Mouse (Mus musculus): Measurements from ENCODE around the gene Rab21.
"Not testable (repeated sequence)": the region's sequence is repeated elsewhere in the genome, so short reads cannot be mapped to it uniquely, and the experiment has no call there.

Rab21 gene

DNA sequence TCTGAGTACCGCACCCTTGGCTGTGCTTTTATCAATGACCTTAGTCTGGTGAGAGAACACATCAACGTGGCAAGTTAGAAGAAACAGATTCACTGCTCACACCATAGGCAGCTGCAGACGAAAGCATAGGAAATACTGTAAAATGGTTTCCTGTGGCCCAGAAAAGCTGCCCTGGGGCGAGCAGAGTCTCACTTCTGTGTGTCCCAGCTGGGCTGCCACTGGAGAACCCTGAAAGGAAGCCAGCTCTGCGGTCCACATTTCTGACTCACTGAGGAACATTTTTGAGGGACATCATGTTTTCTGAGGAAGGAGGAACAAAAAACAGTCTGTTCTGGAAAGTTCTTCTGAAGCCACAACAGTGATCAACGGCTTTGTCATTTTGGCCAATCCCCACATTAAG lies 13.1 kb upstream of the Rab21 start:
- DNase-seq (ENCODE audit: low spot score), result no peak

DNA sequence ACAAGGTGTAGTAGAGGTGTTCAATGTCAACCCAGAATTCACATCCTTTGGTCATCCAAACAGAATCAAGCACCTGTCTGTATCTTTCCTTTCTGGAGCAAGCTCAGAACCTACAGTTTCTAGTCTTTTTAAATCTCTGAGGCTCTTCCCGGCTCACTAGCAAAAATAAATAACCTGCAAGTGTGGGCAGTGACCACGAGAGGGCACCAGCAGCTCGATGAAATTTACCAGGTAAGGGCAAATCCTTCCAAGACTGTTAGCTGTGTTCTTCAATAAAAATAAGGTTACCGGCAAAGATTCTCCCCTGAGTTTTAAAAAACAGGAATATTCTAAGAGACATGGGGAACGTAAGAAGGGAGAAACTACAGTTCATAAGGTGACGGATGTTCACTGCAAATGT lies 7.9 kb upstream of the Rab21 start:
- peak; percentile 76 for DNase-seq (ENCODE audit: low spot score)

DNA sequence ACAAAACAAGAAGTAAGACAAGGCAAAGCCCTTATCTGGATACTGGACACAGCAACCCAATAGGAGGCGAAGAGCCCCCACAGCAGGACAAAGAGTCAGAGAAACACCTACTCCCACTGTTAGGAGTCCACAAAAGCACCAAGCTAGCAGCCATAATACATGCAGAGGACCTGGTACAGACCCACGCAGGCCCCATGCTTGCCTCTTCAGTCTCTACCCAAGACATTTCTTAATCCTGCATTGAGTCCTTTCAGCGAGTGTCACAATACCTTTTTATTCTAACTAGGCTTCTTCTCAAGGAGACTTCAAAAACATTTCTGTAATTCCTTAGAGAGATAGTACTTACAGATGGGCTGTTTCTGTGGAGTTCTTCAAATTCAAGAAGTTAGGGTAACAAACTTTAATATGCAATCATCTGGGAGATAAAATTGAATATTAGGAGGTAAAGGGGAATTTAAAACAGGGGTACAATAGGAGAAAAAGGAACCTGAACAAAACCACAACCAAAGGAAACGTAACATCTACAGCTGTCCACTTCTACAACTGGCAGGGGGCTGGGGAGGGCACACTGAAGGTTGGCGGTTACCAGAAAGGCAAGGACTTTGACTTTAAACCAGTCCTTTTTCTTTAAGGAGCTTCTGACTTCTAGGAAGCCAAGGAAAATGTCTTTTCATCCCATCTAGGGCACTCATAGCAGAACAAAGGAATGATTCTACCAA lies 6.1 kb upstream of the Rab21 start:
- no peak for DNase-seq (ENCODE audit: low spot score)

DNA sequence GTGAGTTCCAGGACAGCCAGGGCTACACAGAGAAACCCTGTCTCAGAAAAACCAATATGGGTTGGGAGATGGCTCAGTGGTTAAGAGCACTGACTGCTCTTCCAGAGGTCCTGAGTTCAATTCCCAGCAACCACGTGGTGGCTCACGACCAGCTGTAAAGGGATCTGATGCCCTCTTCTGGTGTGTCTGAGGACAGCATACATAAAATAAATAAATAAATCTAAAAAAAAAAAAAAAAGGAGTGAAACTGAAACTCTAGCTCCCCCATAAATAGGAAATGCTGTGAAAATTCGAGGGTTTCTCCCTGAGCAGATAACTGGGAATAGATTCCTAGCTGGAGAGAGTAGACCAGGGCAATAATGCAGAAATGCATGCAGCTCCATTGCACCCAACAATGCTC lies 3.0 kb upstream of the Rab21 start:
- DNase-seq (ENCODE audit: low spot score), result not testable (repeated sequence)

DNA sequence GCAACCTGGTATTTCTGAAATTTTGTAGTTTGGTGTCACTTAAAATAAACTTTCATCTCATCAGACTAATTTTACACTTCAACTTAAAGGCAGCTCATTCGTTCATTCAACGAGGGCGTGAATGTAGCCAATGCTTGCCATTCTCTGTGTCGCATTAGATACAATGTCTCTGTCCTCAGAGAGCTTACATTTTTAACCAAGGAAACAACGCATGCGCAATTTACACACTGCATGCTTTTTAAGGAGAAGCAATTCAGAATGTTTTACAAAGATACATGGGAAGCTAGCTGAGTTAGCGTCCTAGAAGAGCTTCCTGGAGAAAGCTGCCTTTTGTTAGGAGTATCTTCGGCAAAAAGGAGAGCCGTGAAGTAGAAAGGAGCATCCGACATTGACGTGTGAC lies 919 bp upstream of the Rab21 start:
- DNase-seq (ENCODE audit: low spot score), result peak; percentile 18

DNA sequence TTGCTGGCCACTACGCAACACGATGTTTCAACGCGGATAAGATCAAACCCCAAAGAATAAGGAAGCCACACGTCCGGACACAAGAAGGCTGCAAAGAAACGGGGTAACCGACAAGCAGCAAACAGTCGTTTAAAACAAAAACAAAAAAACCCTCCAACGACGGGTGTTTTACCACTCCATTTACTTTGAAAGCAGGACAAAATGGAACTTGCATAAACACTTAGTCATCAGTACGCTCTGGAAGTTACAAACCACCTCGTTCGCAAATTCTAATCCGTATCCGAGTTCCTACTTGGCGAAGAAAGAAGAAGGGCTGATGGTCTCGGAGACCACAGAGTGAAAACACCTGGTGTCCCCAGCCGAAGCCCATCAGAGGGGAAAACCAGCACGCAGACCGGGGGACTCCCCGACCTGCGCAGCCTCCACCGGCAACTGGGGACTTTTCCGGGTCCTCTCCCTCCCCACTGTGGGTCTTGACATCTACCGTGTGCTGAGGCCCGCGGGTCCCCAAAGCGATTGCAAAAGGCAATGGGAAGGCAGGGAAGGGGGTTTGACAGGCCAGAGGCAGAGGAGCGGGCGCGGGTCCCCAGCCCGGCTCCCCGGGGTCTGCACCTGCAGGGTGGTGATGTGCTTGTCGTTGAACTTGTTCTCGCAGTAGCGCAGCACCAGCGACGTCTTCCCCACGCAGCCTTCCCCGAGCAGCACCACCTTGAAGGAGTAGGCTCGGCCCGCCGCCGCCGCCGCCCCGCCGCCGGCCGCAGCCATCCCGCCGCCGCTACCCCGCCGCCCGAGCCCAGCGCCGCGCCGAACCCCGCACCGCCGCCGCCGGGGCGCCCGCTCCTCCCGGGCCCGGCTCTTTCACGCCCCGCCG lies 577 bp downstream of the Rab21 start:
- DNase-seq (ENCODE audit: low spot score), result peak; percentile 7

DNA sequence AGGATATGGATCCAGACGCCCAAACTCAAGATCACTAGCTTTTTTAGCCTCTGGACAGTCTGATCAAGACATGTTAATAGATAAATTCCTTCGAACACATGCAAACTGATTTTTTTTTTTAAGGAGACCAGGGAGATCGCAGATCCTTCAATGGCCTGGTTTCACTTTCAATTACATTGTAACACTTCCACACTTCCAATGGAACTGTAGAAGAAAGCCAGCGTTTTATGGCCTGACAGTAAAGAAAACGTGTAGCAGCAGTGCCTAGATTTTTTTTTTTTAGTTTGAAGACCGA lies 1.2 kb downstream of the Rab21 start:
- DNase-seq (ENCODE audit: low spot score), result no peak

DNA sequence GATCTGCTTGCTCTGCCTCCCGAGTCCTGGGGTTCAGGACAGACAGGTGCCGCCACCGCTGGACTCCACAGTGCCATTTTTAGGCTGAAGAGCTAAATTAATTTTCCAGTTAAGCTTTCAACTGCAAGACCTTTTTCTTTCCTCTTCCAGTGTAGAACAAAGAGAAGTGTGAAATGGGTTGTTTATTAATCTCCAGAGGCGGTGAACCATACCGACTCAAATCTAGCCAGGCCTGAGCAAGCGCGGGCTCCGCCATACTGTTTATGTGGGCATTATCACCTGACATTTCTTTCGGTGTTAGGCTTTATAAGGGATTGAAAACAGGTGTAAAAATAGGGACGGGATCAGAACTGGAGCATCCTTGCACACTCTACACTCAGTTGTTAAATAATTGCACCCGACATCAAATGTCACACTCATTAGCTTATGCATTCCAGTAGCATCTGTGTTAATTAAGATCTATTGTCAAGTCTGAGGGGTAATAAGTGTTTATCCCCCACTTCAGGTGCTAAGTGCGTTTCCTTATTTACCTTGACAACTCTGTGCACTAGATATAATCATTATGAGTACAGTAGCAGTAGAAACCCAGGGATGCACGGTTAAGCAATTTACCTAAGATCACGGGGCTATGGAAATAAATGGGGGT lies 1.6 kb downstream of the Rab21 start:
- no peak for DNase-seq (ENCODE audit: low spot score)

DNA sequence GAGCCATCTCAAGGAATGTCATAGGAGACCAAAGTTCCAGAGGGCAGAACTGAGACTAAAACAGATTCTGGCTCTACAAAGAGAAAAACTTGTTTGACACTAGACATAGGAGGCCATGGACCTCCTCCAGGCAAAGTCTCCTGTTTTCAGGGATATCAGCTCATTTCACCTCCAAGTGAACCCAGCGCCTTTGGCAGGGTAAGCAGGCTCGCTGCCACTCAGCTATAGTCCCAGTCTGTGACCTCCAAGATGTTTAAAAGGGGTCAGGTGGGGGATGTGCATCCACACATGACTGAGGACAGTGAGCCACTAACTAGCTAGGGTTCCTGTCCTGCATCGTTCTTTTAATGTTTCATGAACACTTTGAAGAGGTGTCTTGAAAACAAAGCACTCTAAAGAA lies 2.7 kb downstream of the Rab21 start:
- peak; percentile 23 for DNase-seq (ENCODE audit: low spot score)

DNA sequence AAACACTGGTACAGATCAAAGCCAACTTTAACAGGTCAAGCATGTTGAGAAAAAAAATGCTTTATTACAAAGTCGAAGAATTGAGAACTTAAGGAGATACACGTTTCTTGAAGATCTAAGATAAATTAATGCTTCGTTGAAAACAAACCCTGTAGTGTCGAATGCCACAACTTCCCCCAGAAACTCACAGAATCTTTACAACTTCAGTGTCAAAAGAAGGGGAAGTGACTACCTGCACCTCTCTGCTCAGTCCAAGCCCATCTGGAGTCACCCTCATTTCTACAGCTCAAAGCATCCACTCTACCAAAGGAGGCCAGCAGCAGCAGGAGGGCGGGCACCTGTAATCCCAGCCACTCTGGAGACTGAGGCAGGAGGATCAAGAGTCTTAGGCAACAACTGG lies 3.2 kb downstream of the Rab21 start:
- DNase-seq (ENCODE audit: low spot score), result no peak

DNA sequence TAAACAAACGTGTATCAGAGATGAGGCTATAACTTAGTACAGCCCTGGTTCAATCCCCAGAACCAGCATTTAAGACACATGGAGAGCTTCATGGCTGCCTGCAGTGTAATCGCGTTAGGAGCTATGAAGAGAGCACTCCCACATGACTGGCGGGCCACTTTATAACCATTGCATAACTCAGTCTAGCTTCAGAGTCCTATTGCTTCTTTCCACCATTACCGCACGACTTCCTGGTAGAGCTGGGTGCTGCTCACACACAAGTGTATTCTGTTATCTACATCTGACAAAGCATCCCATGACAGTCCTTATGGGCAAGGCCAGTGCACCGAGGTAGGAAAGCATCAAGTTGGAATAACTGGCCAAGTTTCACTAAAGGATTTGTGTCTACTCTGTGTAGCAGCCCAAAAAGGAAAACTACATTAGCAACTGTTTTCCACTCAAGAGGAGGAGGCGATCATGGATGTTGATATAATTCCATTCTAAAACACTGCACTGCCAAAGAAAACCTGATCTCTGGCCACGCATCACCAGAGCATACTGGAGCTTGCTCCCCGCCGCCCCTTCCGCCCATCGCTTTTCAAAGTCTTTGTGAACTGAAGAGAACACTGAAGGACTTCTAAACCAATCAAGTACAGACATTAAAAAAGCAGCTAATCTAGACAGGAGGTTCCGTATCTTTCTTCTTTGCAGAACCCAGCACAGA lies 4.0 kb downstream of the Rab21 start:
- no peak for DNase-seq (ENCODE audit: low spot score)

DNA sequence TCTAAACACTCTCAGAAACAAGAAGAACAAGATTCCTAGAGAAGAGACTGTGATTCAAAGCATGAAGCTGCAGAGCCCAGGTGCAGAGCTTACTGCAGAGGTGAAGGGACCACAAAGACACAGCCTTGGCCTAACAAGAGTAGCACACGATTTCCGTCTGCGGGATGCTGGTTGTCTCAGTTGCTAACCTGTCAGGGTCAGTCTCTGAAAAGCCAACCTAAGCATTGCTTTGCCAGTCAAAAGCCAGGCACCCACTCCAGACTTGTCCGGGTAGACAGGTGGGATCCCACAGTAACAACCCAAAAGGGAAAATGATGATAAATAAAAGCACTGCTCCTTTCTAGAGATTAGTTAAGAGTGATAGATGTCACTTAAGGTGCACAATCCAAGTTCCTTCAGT lies 6.2 kb downstream of the Rab21 start:
- no peak for DNase-seq (ENCODE audit: low spot score)

DNA sequence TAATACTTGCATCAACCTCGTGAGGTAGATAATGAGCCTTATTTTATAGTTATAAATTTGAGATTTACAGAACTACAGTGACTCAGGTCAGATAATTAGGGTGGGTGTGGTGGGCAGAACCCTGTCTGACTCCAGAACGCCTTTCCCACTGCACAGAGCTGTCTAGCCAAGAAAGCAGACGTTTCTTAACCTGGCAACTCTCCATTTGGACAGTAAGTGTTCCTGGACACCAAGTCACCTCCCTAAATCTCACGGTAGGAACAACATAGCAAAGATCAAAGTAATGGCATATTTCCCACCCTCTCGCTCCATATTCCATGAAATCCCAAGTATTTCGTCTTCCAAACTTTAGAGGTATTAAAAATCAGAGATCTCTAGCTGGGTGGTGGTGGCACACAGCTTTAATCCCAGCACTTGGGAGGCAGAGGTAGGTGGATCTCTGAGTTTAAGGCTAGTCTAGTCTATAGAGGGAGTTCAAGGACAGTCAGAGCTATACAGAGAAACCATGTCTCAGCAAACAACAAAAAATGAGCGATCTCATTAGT lies 8.0 kb downstream of the Rab21 start:
- no peak for DNase-seq (ENCODE audit: low spot score)

DNA sequence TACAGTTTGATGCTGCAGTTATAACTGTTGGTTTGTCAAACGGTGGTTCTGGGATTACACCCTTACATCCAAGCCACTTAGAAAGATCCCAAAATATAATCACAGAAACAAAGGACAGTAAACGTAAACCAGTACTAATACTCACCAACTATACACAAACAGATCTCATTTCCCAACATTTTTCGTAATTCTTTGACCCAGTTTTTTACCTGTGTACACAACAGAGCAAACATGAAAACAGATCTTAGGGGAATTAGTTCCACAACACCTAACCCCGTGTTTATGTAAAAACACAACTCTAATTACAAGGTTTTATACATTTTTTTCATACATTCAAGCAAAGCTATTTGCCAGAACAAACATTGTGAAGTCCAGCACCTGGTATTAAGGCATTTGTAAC lies 16.7 kb downstream of the Rab21 start:
- no peak for DNase-seq (ENCODE audit: low spot score)

DNA sequence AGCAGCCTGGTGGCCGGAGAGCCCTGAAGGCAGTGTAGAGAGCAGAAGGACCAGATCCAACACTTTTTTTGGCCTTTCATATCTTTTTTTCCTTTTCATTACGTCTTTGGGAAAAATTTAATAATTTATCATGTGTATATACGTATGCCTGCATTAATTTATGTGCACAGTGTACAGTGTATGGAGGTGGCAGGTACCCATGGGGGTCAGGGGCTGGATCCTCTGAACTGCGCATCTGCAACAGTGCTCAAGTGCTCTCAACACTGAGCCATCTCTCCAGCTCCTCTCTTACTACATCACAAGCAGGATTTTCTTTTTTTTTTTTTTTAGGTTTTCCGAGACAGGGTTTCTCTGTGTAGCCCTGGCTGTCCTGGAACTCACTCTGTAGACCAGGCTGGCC lies 17.8 kb downstream of the Rab21 start:
- DNase-seq (ENCODE audit: low spot score), result no peak

DNA sequence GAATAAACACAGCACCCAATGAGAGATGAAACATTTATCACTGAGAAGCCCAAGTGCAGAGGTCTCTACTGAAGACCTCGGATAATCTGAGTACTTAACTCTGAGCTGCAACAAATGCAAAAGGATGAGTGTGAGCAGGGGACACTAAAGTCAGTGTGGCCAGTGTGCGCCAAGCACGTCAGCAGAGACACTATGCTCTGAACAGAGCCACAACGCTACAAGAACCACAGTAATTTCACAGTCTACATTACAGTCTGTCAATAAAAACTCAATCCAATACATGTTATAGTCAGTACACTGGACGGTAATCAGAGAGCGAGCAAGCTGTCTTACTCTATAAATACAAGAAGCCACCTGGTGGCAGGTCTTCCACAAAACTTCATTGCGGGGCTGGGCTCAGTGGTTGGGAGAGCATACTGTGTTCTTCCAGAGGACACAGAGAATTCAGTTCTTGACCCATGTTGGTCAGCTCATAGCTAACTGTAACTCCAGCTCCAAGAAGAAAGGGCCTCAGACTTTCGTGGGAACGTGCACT lies 18.9 kb downstream of the Rab21 start:
- no peak for DNase-seq (ENCODE audit: low spot score)

DNA sequence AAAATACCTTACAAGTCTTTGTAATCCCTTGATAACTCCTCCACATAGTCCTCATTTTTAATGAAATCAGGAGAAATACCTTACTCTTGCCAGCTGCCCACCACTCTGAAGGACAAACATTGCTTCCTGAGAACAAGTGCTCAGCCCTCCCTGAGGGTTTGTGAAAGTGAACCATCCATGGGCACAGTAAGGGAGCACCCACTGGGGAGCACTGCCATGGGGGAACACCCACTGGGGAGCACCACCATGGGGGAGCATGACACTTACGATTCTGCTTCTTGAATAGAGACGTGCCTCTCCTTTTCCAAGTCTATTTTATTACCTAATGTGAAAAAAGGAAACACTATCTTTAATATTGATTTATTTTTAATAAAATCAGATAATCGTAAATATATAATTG lies 20.2 kb downstream of the Rab21 start:
- DNase-seq (ENCODE audit: low spot score), result no peak

DNA sequence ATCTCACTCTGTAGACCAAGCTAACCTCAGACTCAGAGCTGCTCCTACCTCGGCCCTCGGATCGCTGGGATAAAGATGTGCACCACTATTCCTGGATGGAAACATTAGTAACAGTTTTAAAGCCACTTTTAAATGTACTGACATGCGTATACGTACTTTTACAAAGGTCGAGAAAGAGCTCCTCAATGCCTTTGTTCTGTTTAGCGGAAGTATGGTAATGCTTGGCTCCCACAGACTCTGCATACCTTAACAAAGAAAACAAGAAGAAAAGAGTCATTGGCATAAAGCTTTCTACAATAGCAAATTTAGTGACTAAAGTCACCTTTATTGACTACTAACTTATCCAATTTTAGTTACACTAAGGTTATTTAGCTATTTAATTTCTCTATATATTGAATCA lies 20.7 kb downstream of the Rab21 start:
- DNase-seq (ENCODE audit: low spot score), result no peak

DNA sequence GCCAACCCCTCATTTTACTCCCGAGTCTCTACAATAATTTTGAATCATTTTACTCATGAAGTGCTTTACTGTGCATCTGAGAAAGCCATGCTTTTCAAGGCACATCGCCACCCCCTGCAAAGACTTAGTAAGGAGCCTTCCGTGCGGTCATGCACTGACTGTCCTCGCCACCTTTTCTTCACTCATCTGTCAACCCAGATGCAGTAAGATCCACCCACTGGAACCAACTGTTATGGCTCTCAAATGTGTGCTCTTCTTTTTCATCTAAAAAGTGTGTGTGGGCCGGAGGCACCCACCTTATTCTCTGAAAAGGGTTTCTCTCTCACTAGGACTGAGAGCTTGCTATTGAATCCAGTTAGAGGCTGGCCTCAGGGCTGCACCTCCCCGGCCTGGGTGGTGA lies 21.4 kb downstream of the Rab21 start:
- DNase-seq (ENCODE audit: low spot score), result no peak

DNA sequence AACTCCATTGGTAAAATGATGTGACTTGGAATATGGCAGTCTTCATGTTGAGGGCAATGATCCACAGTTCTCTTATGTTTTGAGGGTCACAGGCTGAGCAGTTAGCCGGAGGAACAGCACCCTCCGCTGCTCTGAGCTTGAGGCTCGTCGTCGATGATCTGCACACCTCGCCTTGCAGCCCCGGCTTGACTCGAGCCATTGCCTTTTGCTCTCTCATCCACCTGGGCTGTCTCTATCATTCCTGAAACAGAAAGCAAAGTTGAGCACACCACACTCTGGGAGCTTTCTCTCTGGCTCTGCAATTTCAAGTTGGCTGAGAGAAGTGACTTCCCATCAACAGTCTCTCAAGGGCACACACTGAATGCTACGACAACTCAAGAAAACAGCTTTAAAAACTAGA lies 24.7 kb downstream of the Rab21 start:
- DNase-seq (ENCODE audit: low spot score), result no peak

DNA sequence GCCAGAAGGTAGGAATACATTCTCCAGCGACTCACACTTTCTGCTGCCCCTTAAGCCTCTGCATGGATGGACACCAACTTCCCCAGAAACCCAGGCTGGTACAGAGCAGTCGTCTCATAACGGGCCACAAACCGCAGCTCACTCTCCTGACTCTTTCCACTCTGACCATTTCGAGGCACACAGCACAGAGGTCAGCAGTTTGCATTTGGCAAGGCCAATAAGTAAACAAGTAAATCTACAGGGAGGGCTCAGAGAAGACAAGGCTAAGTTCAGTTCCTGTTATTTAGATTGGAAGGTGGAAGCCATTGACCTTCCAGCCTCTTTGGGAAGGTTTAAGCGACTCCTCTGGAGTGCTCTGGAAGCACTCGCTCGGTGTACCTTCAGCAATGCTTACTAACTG lies 26.5 kb downstream of the Rab21 start:
- DNase-seq (ENCODE audit: low spot score), result no peak

DNA sequence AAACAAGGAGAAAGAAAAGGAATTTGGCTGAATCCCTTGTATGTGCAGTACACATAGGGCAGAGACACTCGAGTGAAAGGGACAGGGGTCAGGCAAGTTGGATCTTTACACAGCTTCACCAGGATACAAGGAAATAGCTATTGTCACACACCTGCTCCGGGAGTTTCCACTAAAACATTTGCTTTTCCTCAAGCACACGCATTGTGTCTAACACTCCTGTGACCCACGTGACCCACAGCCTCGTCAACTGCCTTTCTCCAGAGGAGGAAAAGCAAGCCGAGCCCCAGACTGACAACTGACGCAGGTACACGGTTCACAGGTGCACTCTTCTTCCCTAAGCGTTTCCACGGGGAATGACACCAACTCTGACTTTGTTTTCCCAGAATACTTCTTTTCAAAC lies 31.2 kb downstream of the Rab21 start:
- no peak for DNase-seq (ENCODE audit: low spot score)
